In genomic region chrX:36129037-36129770, GRCm38 (mm10) we compare ENCODE assay signal across 8 mouse cellular contexts. TPM values are rescaled to one million over a fixed set of nuclear protein-coding genes. Genes with fewer than 3 reads are reported as not detected.
DNase-seq lines count a peak whose midpoint lies in the region; ATAC-seq lines count a peak whose summit lies in the region.

No protein-coding gene starts in this region.

- no peaks in the 10 kb centered on the region for H3K27me3 ChIP-seq in heart, embryonic 13.5 days (replicated peaks)
- H3K27me3 ChIP-seq in lung, embryonic 16.5 days (ENCODE audit: control insufficient read depth, insufficient read depth, low read depth, low read length) = no peaks in the 10 kb centered on the region

- ATAC-seq in heart, embryonic 13.5 days (ENCODE audit: extremely low read depth, insufficient number of reproducible peaks, low FRiP score, low TSS enrichment) = no peak
- peak; percentile 20; the same call in 1 of the 2 replicates for ATAC-seq in lung, embryonic 16.5 days (ENCODE audit: low read depth)
- ATAC-seq in frontal cortex, adult (ENCODE audit: low TSS enrichment) = no peak

- DNase-seq in A20 (ENCODE audit: low read depth, low spot score) = peak; percentile 23
- DNase-seq in B cell, adult 2 months = peak; percentile 19 to 24
- DNase-seq in urinary bladder, postnatal 4 days (ENCODE audit: low spot score in 2 of 2) = no peak
- no peak for DNase-seq in embryo, embryonic 11 days
- DNase-seq in frontal cortex, postnatal 14 days (ENCODE audit: low spot score in 2 of 2) = no peak

- peak overlapping the region; percentile 28 for H3K4me2 ChIP-seq in heart, embryonic 13.5 days
- no peak overlapping the region for H3K4me2 ChIP-seq in lung, embryonic 16.5 days (ENCODE audit: low read depth, low read length)

- no peak overlapping the region for H3K9ac ChIP-seq in heart, embryonic 13.5 days
- H3K9ac ChIP-seq in lung, embryonic 16.5 days (ENCODE audit: low read length) = no peak overlapping the region

- no peaks in the 10 kb centered on the region for H3K36me3 ChIP-seq in heart, embryonic 13.5 days
- no peaks in the 10 kb centered on the region for H3K36me3 ChIP-seq in lung, embryonic 16.5 days (ENCODE audit: control insufficient read depth, insufficient read depth, low read length)

- H3K27ac ChIP-seq in heart, embryonic 13.5 days (replicated peaks) = peak overlapping the region; percentile 78
- peak overlapping the region; percentile 49 for H3K27ac ChIP-seq in lung, embryonic 16.5 days (ENCODE audit: low read length)

- no peak overlapping the region for H3K4me3 ChIP-seq in heart, embryonic 13.5 days
- H3K4me3 ChIP-seq in lung, embryonic 16.5 days (ENCODE audit: low read length) = no peak overlapping the region

- H3K4me1 ChIP-seq in heart, embryonic 13.5 days = peaks cover 11% of the 10 kb centered on the region; the same call in 1 of the 2 replicates
- H3K4me1 ChIP-seq in lung, embryonic 16.5 days (replicated peaks; ENCODE audit: control insufficient read depth, insufficient read depth, low read length) = no peaks in the 10 kb centered on the region

- WGBS in heart, embryonic 13.5 days = 25% methylated on average over 11 of the region's 11 CpGs
- 31% methylated on average over 11 of the region's 11 CpGs for WGBS in lung, embryonic 16.5 days

- no peaks in the 10 kb centered on the region for H3K9me3 ChIP-seq in heart, embryonic 13.5 days
- H3K9me3 ChIP-seq in lung, embryonic 16.5 days (ENCODE audit: control insufficient read depth, low read length) = no peaks in the 10 kb centered on the region

RNA-seq across cellular contexts. Expression of gene Il13ra1, which starts 17.3 kb away (rescaled TPM):
- polyA plus RNA-seq in heart, embryonic 13.5 days (2015; fragmentation: Nextera tagmentation; extraction: Ambion mirVana) = 22.8 and 24.5 TPM in 2 replicates
- polyA plus RNA-seq in lung, embryonic 16.5 days (2015; fragmentation: Nextera tagmentation; extraction: Ambion mirVana) = 33.0 and 33.5 TPM in 2 replicates

Comparison
In these comparisons a context has a peak if more than half of its experiments do, and no peak if none do; other contexts are left out.
1. DNase-seq: peak in A20 (single experiment) and B cell, adult 2 months (2 of 2); none in urinary bladder, postnatal 4 days (0 of 2), embryo, embryonic 11 days (single experiment) and frontal cortex, postnatal 14 days (0 of 2).